Mouse (Mus musculus) embryonic facial prominence, embryonic 11.5 days (tissue): ENCODE results near the gene Nyap1. TPM values are rescaled to one million over a fixed set of nuclear protein-coding genes. Genes with fewer than 3 reads are reported as not detected.
A peak's percentile ranks its signal among the peaks of the same experiment; 100 is the strongest.

ENCODE experiments used
- ATAC-seq: fragments of 200-750 bp; cut with Nextera tagmentation; replicated peaks from 2 replicates; pipeline ENCODE4 v1.8.0; 2017; ENCODE audit warnings: low read depth; ENCODE audit not compliant: insufficient number of reproducible peaks, low FRiP score, low TSS enrichment
- DNase-seq: peaks from one replicate; pipeline ENCODE4 v3.0.0-alpha.2; 2015; ENCODE audit warnings: low spot score
- H3K27ac ChIP-seq: fragments of 300-500 bp; sonication (generic); replicated peaks from 2 replicates; pipeline ENCODE4 v1.5.1; 2014; ENCODE audit warnings: mild to moderate bottlenecking, low read depth, low read length, control low read depth
- H3K27me3 ChIP-seq: fragments of 300-500 bp; sonication (generic); 2 replicates; pipeline ENCODE4 v1.6.1; 2014; ENCODE audit warnings: mild to moderate bottlenecking, low read length, moderate library complexity, mixed read lengths; ENCODE audit not compliant: control insufficient read depth, insufficient read depth
- H3K36me3 ChIP-seq: fragments of 300-500 bp; sonication (generic); replicated peaks from 2 replicates; pipeline ENCODE4 v1.6.1; 2014; ENCODE audit warnings: low read depth, mild to moderate bottlenecking, low read length, moderate library complexity, mixed read lengths; ENCODE audit not compliant: control insufficient read depth, insufficient read depth
- H3K4me1 ChIP-seq: fragments of 300-500 bp; sonication (generic); 2 replicates; pipeline ENCODE4 v1.6.1; 2014; ENCODE audit warnings: low read length, mixed read lengths; ENCODE audit not compliant: control insufficient read depth, insufficient read depth
- H3K4me2 ChIP-seq: fragments of 300-500 bp; sonication (generic); 2 replicates; pipeline ENCODE4 v1.6.1; 2014; ENCODE audit warnings: low read depth, mild to moderate bottlenecking, control low read depth, low read length, moderate library complexity
- H3K4me3 ChIP-seq: fragments of 300-500 bp; sonication (generic); 2 replicates; pipeline ENCODE4 v1.5.1; 2014; ENCODE audit warnings: low read depth, low read length, control low read depth
- H3K9ac ChIP-seq: fragments of 300-500 bp; sonication (generic); replicated peaks from 2 replicates; pipeline ENCODE4 v1.6.1; 2014; ENCODE audit warnings: mild to moderate bottlenecking, control low read depth, low read length
- H3K9me3 ChIP-seq: fragments of 300-500 bp; sonication (generic); replicated peaks from 2 replicates; pipeline ENCODE4 v1.6.1; 2016; ENCODE audit warnings: mild to moderate bottlenecking, low read length, inconsistent platforms, mixed read lengths; ENCODE audit not compliant: control insufficient read depth
- WGBS: fragments of 180-500 bp; shearing (Covaris S2); extraction: QIAGEN DNeasy Blood & Tissue Kit; methylation state at CpG from one replicate; pipeline ENCODE4 v1.1.7; 2014; 5-methylcytosine and 5-hydroxymethylcytosine counted together
- polyA plus RNA-seq: library from polyadenylated mRNA; unstranded; fragments of >200 nt; fragmentation: Nextera tagmentation; extraction: Ambion mirVana; gene quantifications from 2 replicates; pipeline ENCODE4 v1.2.1, GENCODE M21; 2014

Nyap1 gene
- polyA plus RNA-seq, 1 experiment from 2014 or later = 1.6 TPM

DNA sequence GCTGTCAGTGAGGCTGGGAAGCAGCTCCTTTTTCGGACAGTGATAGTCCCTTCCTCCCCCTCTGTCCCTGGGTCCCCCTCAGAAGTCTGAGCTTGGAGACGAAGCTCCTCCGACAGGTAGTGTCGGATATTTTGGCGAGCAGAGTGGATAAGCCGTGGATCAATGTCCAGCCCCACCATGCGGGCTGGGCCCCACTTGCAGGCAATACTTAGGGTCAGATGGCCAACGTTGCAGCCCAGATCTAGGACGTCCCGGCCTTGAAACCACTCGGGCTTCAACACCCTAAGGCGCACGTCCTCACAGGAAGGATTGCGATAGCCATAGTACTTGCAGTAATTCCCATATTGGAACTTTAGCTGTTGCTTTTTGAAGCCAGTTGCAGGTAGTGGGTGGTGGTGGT lies 43.1 kb upstream of the Nyap1 start:
- Histone ChIP-seq H3K9ac (peak overlapping the region; percentile 19; the same call in 1 of the 2 replicates), H3K9me3 (no peaks in the 10 kb centered on the region), H3K27ac (no peak overlapping the region), H3K4me2 (peak overlapping the region; percentile 60), H3K36me3 (no peaks in the 10 kb centered on the region; the same call in none of the 2 replicates), H3K4me1 (peaks cover 8% of the 10 kb centered on the region), H3K27me3 (no peaks in the 10 kb centered on the region), H3K4me3 (peak overlapping the region; percentile 83)
- no peak for ATAC-seq
- WGBS = 89% methylated on average over 14 of the region's 14 CpGs
- no peak for DNase-seq

DNA sequence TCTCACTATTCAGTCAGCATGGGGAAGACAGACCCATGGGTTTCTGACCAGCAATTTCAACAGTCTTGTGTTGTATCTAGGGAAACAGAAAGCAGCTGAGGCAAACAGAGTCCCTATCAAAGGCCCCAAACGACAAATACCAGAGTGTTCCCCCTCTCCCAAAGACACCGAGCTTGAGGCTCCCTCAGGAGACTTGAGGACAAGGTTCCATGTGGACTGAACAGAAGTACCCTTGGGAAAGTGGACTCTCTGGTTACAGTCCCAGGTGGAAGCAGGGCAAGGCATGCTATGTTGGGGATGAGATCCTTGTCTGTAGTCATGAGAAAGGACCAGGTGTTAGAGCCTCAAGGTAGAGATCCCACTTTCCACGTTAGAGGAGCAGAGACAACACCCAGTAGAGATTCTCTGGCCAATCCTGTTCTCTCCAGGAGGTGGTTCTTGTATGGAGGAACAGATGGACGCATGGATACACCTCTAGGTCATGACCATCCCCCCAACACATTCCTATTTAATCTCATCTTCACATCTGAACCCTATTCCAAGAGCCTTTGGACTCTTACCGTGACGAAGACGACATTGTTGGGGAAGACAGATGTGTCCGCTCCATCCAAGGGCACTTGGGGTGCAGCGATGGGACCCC lies 42.6 kb upstream of the Nyap1 start:
- ATAC-seq = no peak
- Histone ChIP-seq H3K27ac (no peak overlapping the region), H3K36me3 (no peaks in the 10 kb centered on the region; the same call in none of the 2 replicates), H3K4me3 (peak overlapping the region; percentile 83), H3K4me1 (peaks cover 8% of the 10 kb centered on the region), H3K9me3 (no peaks in the 10 kb centered on the region), H3K4me2 (peak overlapping the region; percentile 60), H3K27me3 (no peaks in the 10 kb centered on the region), H3K9ac (peak overlapping the region; percentile 37)
- 81% methylated on average over 9 of the region's 9 CpGs for WGBS
- DNase-seq = no peak

DNA sequence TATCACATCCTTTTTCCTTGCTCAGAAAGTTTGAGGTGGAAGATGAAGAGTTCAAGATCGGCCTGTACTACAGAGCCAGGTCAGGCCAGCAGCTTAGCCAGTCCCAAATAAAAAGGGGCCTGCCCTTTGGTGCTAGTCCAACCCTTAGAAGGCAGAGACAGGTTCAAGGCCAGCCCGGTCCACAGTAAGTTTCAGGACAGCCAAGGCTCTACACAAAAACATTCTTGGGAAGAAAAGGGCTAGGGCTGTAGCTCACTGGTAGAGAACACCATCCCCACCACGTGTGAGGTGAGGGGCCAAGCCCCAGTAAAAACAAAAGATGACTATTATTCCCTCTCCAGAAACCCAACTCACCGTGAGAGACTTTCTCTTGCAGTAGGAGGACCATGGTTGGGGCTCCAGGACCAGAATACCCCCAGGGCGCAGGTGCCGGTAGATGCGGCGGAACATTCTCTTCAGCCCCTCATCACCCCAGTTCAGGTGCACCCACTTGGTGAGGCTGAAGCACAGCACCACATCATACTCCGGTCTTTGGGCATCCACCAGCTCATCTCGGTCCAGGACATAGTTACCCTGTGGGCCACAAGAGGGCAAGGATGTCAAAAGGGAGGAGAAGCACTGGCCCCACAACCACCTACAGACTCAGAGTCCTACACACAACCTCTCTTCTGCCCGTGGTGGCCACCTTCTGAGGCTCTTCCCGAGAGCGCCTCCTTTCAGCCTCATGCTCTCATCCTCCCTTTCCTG lies 41.5 kb upstream of the Nyap1 start:
- H3K9ac ChIP-seq = peak overlapping the region; percentile 14; the same call in 1 of the 2 replicates
- peak overlapping the region; percentile 10; the same call in 1 of the 2 replicates for H3K4me2 ChIP-seq
- H3K4me1 ChIP-seq = peaks cover 8% of the 10 kb centered on the region
- no peaks in the 10 kb centered on the region for H3K27me3 ChIP-seq
- H3K36me3 ChIP-seq = no peaks in the 10 kb centered on the region; the same call in none of the 2 replicates
- H3K27ac ChIP-seq = no peak overlapping the region
- 87% methylated on average over 13 of the region's 13 CpGs for WGBS
- H3K9me3 ChIP-seq = no peaks in the 10 kb centered on the region
- no peak for ATAC-seq
- no peak for DNase-seq
- peak overlapping the region; percentile 9; the same call in 1 of the 2 replicates for H3K4me3 ChIP-seq

DNA sequence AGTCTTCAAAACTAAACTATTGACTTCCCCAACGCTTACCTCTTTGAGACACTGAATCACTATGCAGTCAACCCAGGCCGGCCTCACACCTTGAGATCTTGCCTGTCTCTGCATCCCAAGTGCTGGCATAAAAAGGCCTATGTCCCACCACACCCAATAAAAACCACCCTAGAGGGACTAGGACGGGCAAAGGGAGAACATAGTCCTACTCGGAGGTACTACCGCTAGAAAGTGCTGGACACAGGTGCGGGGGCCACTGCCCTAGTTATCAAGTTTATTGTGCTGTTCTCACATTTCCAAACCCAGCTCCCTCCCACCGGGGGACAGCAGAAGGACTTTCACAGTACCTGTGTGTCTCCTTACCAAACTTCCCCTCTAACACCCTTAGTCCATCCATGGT lies 40.3 kb upstream of the Nyap1 start:
- peaks cover 8% of the 10 kb centered on the region for H3K4me1 ChIP-seq
- H3K36me3 ChIP-seq = no peaks in the 10 kb centered on the region; the same call in none of the 2 replicates
- H3K9ac ChIP-seq = no peak overlapping the region
- DNase-seq (no peak), ATAC-seq (no peak)
- no peaks in the 10 kb centered on the region for H3K9me3 ChIP-seq
- 92% methylated on average over 7 of the region's 7 CpGs for WGBS
- H3K27me3 ChIP-seq = no peaks in the 10 kb centered on the region
- H3K4me3 ChIP-seq = no peak overlapping the region
- no peak overlapping the region for H3K27ac ChIP-seq
- H3K4me2 ChIP-seq = no peak overlapping the region

DNA sequence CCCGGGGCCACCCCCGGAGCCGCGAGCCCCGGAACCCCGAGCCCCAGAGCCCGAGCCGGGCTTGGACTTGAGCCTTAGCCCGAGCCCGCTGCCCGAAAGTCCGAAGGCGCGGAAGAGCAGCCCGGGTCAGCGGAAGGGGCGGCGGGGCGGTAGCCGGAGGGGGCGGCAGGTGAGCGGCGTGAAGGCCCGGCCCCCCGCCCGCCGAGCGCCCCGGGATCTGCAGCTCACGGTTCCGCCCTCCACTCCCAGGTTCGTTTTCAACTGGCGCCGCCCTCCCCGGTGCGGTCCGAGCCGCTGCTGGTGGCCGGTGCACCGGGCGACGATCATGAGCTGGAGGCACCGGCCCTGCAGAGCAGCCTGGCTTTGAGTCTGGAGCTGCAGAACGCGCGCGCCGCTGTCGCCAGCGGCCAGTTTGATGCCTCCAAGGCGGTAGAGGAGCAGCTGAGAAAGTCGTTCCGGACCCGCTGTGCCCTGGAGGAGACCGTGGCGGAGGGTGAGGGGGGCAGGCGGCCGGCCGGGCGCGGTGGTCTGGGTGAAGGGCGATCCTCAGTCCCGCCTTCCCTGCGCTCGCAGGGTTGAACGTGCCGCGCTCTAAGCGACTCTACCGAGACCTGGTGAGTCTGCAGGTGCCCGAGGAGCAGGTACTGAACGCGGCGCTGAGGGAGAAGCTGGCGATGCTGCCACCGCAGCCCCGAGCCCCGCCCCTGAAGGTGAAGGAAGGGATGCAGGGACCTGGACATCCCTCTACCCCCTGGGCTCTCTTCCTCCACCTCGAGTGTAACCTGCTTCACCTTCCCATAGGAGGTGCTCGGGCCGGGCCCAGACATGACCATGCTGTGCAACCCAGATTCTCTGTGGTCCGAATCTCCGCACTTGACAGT lies 37.9 kb upstream of the Nyap1 start:
- H3K4me2 ChIP-seq = peak overlapping the region; percentile 89
- WGBS = under 1% methylated on average over 74 of the region's 83 CpGs
- peak; percentile 14; the same call in 1 of the 2 replicates for ATAC-seq
- no peaks in the 10 kb centered on the region; the same call in 1 of the 2 replicates for H3K36me3 ChIP-seq
- peak; percentile 24 for DNase-seq
- peak overlapping the region; percentile 96 for H3K4me3 ChIP-seq
- peak overlapping the region; percentile 90 for H3K9ac ChIP-seq
- no peaks in the 10 kb centered on the region for H3K9me3 ChIP-seq
- peaks cover 1% of the 10 kb centered on the region for H3K4me1 ChIP-seq
- peak overlapping the region; percentile 66 for H3K27ac ChIP-seq
- H3K27me3 ChIP-seq = no peaks in the 10 kb centered on the region

DNA sequence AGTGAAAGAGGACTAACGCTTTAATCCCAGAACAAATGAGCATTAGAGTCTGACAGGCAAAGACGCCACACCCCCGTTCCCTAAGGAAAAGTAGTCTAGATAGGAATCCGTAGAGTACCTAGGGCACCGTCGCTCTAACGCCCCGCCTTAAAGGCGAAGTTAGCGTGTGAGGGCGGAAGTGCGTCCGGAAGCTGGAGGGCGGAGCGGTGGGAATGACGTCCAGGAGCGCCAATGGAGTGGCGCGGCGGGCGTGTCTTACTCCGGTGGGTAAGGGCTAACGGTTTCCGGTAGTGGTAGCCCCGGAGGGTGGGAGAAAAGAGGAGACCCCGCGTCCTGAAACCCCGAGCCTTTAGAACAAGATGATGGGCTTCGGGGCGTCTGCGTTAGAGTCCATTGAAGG lies 37.2 kb upstream of the Nyap1 start, which contains the start of gene Ppp1r35:
Gene Ppp1r35 (plus strand): TSS at position 215 of the 400 bp plus-strand sequence.
- H3K27me3 ChIP-seq = no peaks in the 10 kb centered on the region
- under 1% methylated on average over 31 of the region's 31 CpGs for WGBS

DNA sequence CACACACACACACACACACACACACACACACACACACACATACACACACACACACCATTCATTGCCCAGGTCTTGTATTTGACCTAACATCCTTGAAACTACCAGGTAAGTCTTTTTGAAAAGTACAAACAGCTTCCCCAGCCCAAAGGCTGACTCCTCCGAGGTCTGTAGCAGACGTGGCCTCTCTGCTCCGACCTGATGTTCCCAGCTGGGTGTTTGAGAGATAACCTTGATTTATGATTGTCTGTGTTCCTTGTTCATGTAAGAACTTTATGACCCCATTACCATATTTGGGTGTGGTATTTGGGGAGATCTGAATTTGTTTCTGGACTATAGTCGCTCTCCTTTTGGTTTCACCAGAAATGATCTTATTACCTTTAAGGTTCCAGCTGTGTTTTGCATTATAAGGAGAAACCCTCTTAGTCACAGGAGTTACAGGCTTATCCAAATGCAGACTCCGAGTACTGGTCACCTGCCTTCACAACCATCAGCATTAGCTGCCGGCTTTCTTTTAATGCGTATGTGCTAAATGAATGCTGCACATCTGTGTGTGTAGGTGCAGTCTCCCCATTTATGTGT lies 35.9 kb upstream of the Nyap1 start:
- no peak overlapping the region for H3K9ac ChIP-seq
- H3K4me3 ChIP-seq = no peak overlapping the region
- no peaks in the 10 kb centered on the region for H3K27me3 ChIP-seq
- H3K4me1 ChIP-seq = no peaks in the 10 kb centered on the region
- H3K4me2 ChIP-seq = no peak overlapping the region
- no peak for DNase-seq
- no peak overlapping the region for H3K27ac ChIP-seq
- H3K9me3 ChIP-seq = no peaks in the 10 kb centered on the region
- no peak for ATAC-seq
- H3K36me3 ChIP-seq = no peaks in the 10 kb centered on the region; the same call in 1 of the 2 replicates
- WGBS = 81% methylated on average over 7 of the region's 7 CpGs

More for the DNA sequence above, 37.2 kb upstream of the Nyap1 start, which contains the start of gene Ppp1r35:
- H3K9me3 ChIP-seq = no peaks in the 10 kb centered on the region
- H3K9ac ChIP-seq = peak within 1 kb of the TSS; percentile 90
- H3K4me3 ChIP-seq = peak within 1 kb of the TSS; percentile 96
- DNase-seq (peak; percentile 99), ATAC-seq (peak; percentile 91)
- no peaks in the 10 kb centered on the region; the same call in 1 of the 2 replicates for H3K36me3 ChIP-seq
- peak within 1 kb of the TSS; percentile 89 for H3K4me2 ChIP-seq
- no peaks in the 10 kb centered on the region; the same call in 1 of the 2 replicates for H3K4me1 ChIP-seq
- H3K27ac ChIP-seq = peak within 1 kb of the TSS; percentile 66
